9 mouse cellular contexts compared by ENCODE assay signal in genomic region chr2:52438013-52438412, GRCm38 (mm10). TPM values are rescaled to one million over a fixed set of nuclear protein-coding genes. Genes with fewer than 3 reads are reported as not detected.
DNase-seq lines count a peak whose midpoint lies in the region; ATAC-seq lines count a peak whose summit lies in the region.
"Had no signal": no experiment of that assay in that cellular context is flagged by ENCODE, and none has a peak within 500 bp of the region (broad histone marks: within the 10 kb centered on the region; RNA-seq: fewer than 3 reads in every experiment).

No protein-coding gene starts in this region.

- no peak overlapping the region for H3K27ac ChIP-seq in limb, embryonic 15.5 days
- no peak overlapping the region for H3K27ac ChIP-seq in limb, embryonic 10.5 days
- H3K27ac ChIP-seq: limb, embryonic 13.5 days had no signal

- peaks cover 5% of the 10 kb centered on the region for H3K4me1 ChIP-seq in limb, embryonic 15.5 days
- H3K4me1 ChIP-seq in limb, embryonic 10.5 days: no peaks in the 10 kb centered on the region

- 52% methylated on average over 6 of the region's 6 CpGs for WGBS in limb, embryonic 15.5 days
- WGBS in limb, embryonic 10.5 days: 86% methylated on average over 6 of the region's 6 CpGs

- no peaks in the 10 kb centered on the region for H3K36me3 ChIP-seq in limb, embryonic 15.5 days
- no peaks in the 10 kb centered on the region for H3K36me3 ChIP-seq in limb, embryonic 10.5 days
- H3K36me3 ChIP-seq: limb, embryonic 13.5 days had no signal

- no peaks in the 10 kb centered on the region for H3K27me3 ChIP-seq in limb, embryonic 15.5 days
- no peaks in the 10 kb centered on the region for H3K27me3 ChIP-seq in limb, embryonic 10.5 days (ENCODE audit: low read depth, poor library complexity, severe bottlenecking)
- H3K27me3 ChIP-seq: limb, embryonic 13.5 days had no signal

- H3K4me3 ChIP-seq in limb, embryonic 15.5 days: no peak overlapping the region
- H3K4me3 ChIP-seq in limb, embryonic 10.5 days: no peak overlapping the region
- H3K4me3 ChIP-seq: limb, embryonic 13.5 days had no signal

- ATAC-seq in limb, embryonic 15.5 days (ENCODE audit: insufficient number of reproducible peaks, low FRiP score, low TSS enrichment, low read depth): 0 out of 2 replicates have a peak, but pooled peaks have one; percentile 35
- no peak for ATAC-seq in erythroblast, adult 5-6 weeks (replicated peaks; ENCODE audit: low FRiP score, poor library complexity, severe bottlenecking)

- no peak overlapping the region for H3K4me2 ChIP-seq in limb, embryonic 15.5 days
- H3K4me2 ChIP-seq: limb, embryonic 13.5 days had no signal

- no peak for DNase-seq in limb, embryonic 10.5 days (ENCODE audit: low spot score)
- DNase-seq in adrenal gland, postnatal 10 days: peak; percentile 87
- DNase-seq in heart, adult 8-10 months (ENCODE audit: low spot score): peak; percentile 78
- DNase-seq in lung, adult 18-20 months: peak; percentile 88 to 90
- no peak for DNase-seq in layer of hippocampus, adult 9-11 months
- DNase-seq in embryo, embryonic 9.5 days (ENCODE audit: extremely low spot score): no peak

- H3K9ac ChIP-seq in limb, embryonic 15.5 days: no peak overlapping the region
- H3K9ac ChIP-seq: limb, embryonic 13.5 days had no signal

- H3K9me3 ChIP-seq in limb, embryonic 15.5 days: no peaks in the 10 kb centered on the region
- H3K9me3 ChIP-seq in limb, embryonic 10.5 days (replicated peaks): no peaks in the 10 kb centered on the region
- H3K9me3 ChIP-seq: limb, embryonic 13.5 days had no signal

RNA-seq across cellular contexts. Expression of gene Arl5a, which starts 13.3 kb away (rescaled TPM):
- 35.6 and 42.3 TPM in 2 replicates for polyA plus RNA-seq in limb, embryonic 15.5 days (2015; fragmentation: Nextera tagmentation; extraction: Ambion mirVana)
- 48.4 and 60.2 TPM in 2 replicates for polyA plus RNA-seq in limb, embryonic 10.5 days (2016; fragmentation: Nextera tagmentation; extraction: Ambion mirVana)
- total RNA-seq in adrenal gland, postnatal 10 days (2021): 10 to 100 TPM; 44.6 to 46.8 TPM
- total RNA-seq in heart, adult 8-10 months (2022): 10 to 100 TPM; 33.6 to 40.2 (median 35.9) TPM
- 9.6 and 11.1 TPM in 2 replicates for total RNA-seq in erythroblast, adult 5-6 weeks (2015; ENCODE audit: low replicate concordance)
- total RNA-seq in erythroblast, adult 5-6 weeks (2017; ENCODE audit: low replicate concordance): 7.1 and 12.8 TPM in 2 replicates

RNA-seq across cellular contexts. Expression of gene Neb, which starts 59.7 kb away (rescaled TPM):
- 99.9 and 271 TPM in 2 replicates for polyA plus RNA-seq in limb, embryonic 15.5 days (2015; fragmentation: Nextera tagmentation; extraction: Ambion mirVana)
- 0.49 and 1.8 TPM in 2 replicates for polyA plus RNA-seq in limb, embryonic 10.5 days (2016; fragmentation: Nextera tagmentation; extraction: Ambion mirVana)
- total RNA-seq in adrenal gland, postnatal 10 days (2021): 100 to 1,000 TPM in 1 of 2 experiments, 10 to 100 TPM in 1; 56.2 to 237 TPM
- total RNA-seq in heart, adult 8-10 months (2022): 10 to 100 TPM in 1 of 4 experiments, 1 to 10 TPM in 3; 8.2 to 15.0 (median 9.2) TPM
- total RNA-seq in erythroblast, adult 5-6 weeks (2015; ENCODE audit: low replicate concordance): not detected in 2 replicates
- total RNA-seq in erythroblast, adult 5-6 weeks (2017; ENCODE audit: low replicate concordance): not detected in 2 replicates

Comparison
In these comparisons a context has a peak if more than half of its experiments do, and no peak if none do; other contexts are left out.
1. DNase-seq: peak in adrenal gland, postnatal 10 days (single experiment), heart, adult 8-10 months (single experiment) and lung, adult 18-20 months (2 of 2); none in limb, embryonic 10.5 days (single experiment), layer of hippocampus, adult 9-11 months (single experiment) and embryo, embryonic 9.5 days (single experiment).
2. RNA of gene Neb, which starts 59.7 kb away (total RNA-seq): 56.2 to 237 TPM in adrenal gland, postnatal 10 days and 8.2 to 15.0 TPM in heart, adult 8-10 months; not detected in erythroblast, adult 5-6 weeks; every median in the first group is over 4 times any median in the second.